Mouse (Mus musculus): ENCODE data around the gene Txk. TPM values are rescaled to one million over a fixed set of nuclear protein-coding genes. Genes with fewer than 3 reads are reported as not detected.

Txk gene
- polyA plus RNA-seq (2017; shearing (Covaris generic)), result 10 to 100 TPM; 69.9 to 78.6 TPM

GRCm38 (mm10) chr5:72752585-72752984 lies at the start of gene Txk:
Gene Txk, minus strand, starts transcription at chr5:72752777.
- ATAC-seq, result peak; percentile 92

GRCm38 (mm10) chr5:72798563-72798962 lies 46.0 kb upstream of the Txk start:
- ATAC-seq, result no peak

- peak; percentile 68 for ATAC-seq
Observed at GRCm38 (mm10) chr5:72796186-72796613, 43.6 kb upstream of the Txk start.

- ATAC-seq, result peak; percentile 23
Observed at GRCm38 (mm10) chr5:72793309-72793850, 40.8 kb upstream of the Txk start.

- ATAC-seq, result no peak
Observed at GRCm38 (mm10) chr5:72791789-72792188, 39.2 kb upstream of the Txk start.

- ATAC-seq, result no peak
Observed at GRCm38 (mm10) chr5:72791386-72791785, 38.8 kb upstream of the Txk start.

GRCm38 (mm10) chr5:72785451-72785850 lies 32.9 kb upstream of the Txk start:
- ATAC-seq, result no peak

- no peak for ATAC-seq
Observed at GRCm38 (mm10) chr5:72784719-72785118, 32.1 kb upstream of the Txk start.

- no peak for ATAC-seq
Observed at GRCm38 (mm10) chr5:72783957-72784356, 31.4 kb upstream of the Txk start.

- no peak for ATAC-seq
Observed at GRCm38 (mm10) chr5:72783123-72783522, 30.5 kb upstream of the Txk start.

- no peak for ATAC-seq
Observed at GRCm38 (mm10) chr5:72781776-72782175, 29.2 kb upstream of the Txk start.

- ATAC-seq, result no peak
Observed at GRCm38 (mm10) chr5:72776595-72776994, 24.0 kb upstream of the Txk start.

GRCm38 (mm10) chr5:72776127-72776526 lies 23.6 kb upstream of the Txk start:
- ATAC-seq, result no peak

- ATAC-seq, result no peak
Observed at GRCm38 (mm10) chr5:72769841-72770240, 17.3 kb upstream of the Txk start.

GRCm38 (mm10) chr5:72763546-72763945 lies 11.0 kb upstream of the Txk start:
- ATAC-seq, result peak; percentile 33

- ATAC-seq, result no peak
Observed at GRCm38 (mm10) chr5:72763025-72763424, 10.4 kb upstream of the Txk start.

- no peak for ATAC-seq
Observed at GRCm38 (mm10) chr5:72761758-72762157, 9.2 kb upstream of the Txk start.

- peak; percentile 63 for ATAC-seq
Observed at GRCm38 (mm10) chr5:72761237-72761636, 8.7 kb upstream of the Txk start.

- peak; percentile 67 for ATAC-seq
Observed at GRCm38 (mm10) chr5:72758925-72759924, 6.6 kb upstream of the Txk start.

GRCm38 (mm10) chr5:72757155-72757773 lies 4.7 kb upstream of the Txk start:
- ATAC-seq, result peak; percentile 20

- ATAC-seq, result no peak
Observed at GRCm38 (mm10) chr5:72755941-72756340, 3.4 kb upstream of the Txk start.

GRCm38 (mm10) chr5:72755035-72755434 lies 2.5 kb upstream of the Txk start:
- ATAC-seq, result no peak

GRCm38 (mm10) chr5:72751056-72751758 lies 1.4 kb downstream of the Txk start:
- ATAC-seq, result no peak

All from CD4-positive, CD25-positive, alpha-beta regulatory T cell, adult 4 months (primary cell).